Mouse (Mus musculus) forebrain, embryonic 11.5 days (tissue): Measurements from ENCODE around the gene Cdc42bpb. TPM values are rescaled to one million over a fixed set of nuclear protein-coding genes. Genes with fewer than 3 reads are reported as not detected.

ENCODE experiments used
- ATAC-seq: fragments of 200-750 bp; cut with Nextera tagmentation; replicated peaks from 2 replicates; pipeline ENCODE4 v1.8.0; 2017; ENCODE audit warnings: moderate TSS enrichment; ENCODE audit not compliant: low FRiP score
- DNase-seq: peaks from one replicate; pipeline ENCODE4 v3.0.0-alpha.2; 2017; ENCODE audit warnings: low spot score
- H3K27ac ChIP-seq: fragments of 300-500 bp; sonication (generic); 2 replicates; pipeline ENCODE4 v1.5.1; 2014; ENCODE audit warnings: low read depth, low read length
- H3K27me3 ChIP-seq: fragments of 300-500 bp; sonication (generic); 2 replicates; pipeline ENCODE4 v1.6.1; 2014; ENCODE audit warnings: mild to moderate bottlenecking, low read length, mixed read lengths; ENCODE audit not compliant: control insufficient read depth, insufficient read depth
- H3K36me3 ChIP-seq: fragments of 300-500 bp; sonication (generic); 2 replicates; pipeline ENCODE4 v1.6.1; 2014; ENCODE audit warnings: mild to moderate bottlenecking, low read length, moderate library complexity, mixed read lengths; ENCODE audit not compliant: control insufficient read depth, insufficient read depth
- H3K4me1 ChIP-seq: fragments of 300-500 bp; sonication (generic); replicated peaks from 2 replicates; pipeline ENCODE4 v1.6.1; 2014; ENCODE audit warnings: low read length, mixed read lengths; ENCODE audit not compliant: control insufficient read depth, insufficient read depth
- H3K4me2 ChIP-seq: fragments of 300-500 bp; sonication (generic); 2 replicates; pipeline ENCODE4 v1.6.1; 2014; ENCODE audit warnings: low read depth, mild to moderate bottlenecking, low read length, moderate library complexity, mixed read lengths; ENCODE audit not compliant: severe bottlenecking
- H3K4me3 ChIP-seq: fragments of 300-500 bp; sonication (generic); 2 replicates; pipeline ENCODE4 v1.5.1; 2014; ENCODE audit warnings: low read depth, low read length
- H3K9ac ChIP-seq: fragments of 300-500 bp; sonication (generic); 2 replicates; pipeline ENCODE4 v1.6.1; 2014; ENCODE audit warnings: low read length
- H3K9me3 ChIP-seq: fragments of 300-500 bp; sonication (generic); 2 replicates; pipeline ENCODE4 v1.6.1; 2016; ENCODE audit warnings: low read length, mixed read lengths; ENCODE audit not compliant: control insufficient read depth
- WGBS: fragments of 180-500 bp; shearing (Covaris S2); extraction: QIAGEN DNeasy Blood & Tissue Kit; methylation state at CpG from one replicate; pipeline ENCODE4 v1.1.7; 2014; 5-methylcytosine and 5-hydroxymethylcytosine counted together
- polyA plus RNA-seq: library from polyadenylated mRNA; unstranded; fragments of >200 nt; fragmentation: Nextera tagmentation; extraction: Ambion mirVana; gene quantifications from 2 replicates; pipeline ENCODE4 v1.2.1, GENCODE M21; 2014

The Cdc42bpb gene
- polyA plus RNA-seq, 1 experiment from 2014 or later = 44.0 TPM

GRCm38 (mm10) chr12:111343956-111344355 is 33.6 kb downstream of the Cdc42bpb start:
- no peaks in the 10 kb centered on the region for H3K4me1 ChIP-seq
- H3K4me2 ChIP-seq = no peak overlapping the region
- no peaks in the 10 kb centered on the region for H3K27me3 ChIP-seq
- ATAC-seq (no peak), DNase-seq (no peak)
- H3K36me3 ChIP-seq = no peaks in the 10 kb centered on the region; the same call in 1 of the 2 replicates
- no peaks in the 10 kb centered on the region for H3K9me3 ChIP-seq
- no peak overlapping the region for H3K9ac ChIP-seq
- H3K4me3 ChIP-seq = no peak overlapping the region
- no peak overlapping the region for H3K27ac ChIP-seq
- 78% methylated on average over 1 of the region's 1 CpGs for WGBS

GRCm38 (mm10) chr12:111340692-111341091 is 36.8 kb downstream of the Cdc42bpb start:
- H3K9ac ChIP-seq = no peak overlapping the region
- no peaks in the 10 kb centered on the region for H3K9me3 ChIP-seq
- ATAC-seq (no peak), DNase-seq (no peak)
- H3K36me3 ChIP-seq = no peaks in the 10 kb centered on the region; the same call in 1 of the 2 replicates
- 82% methylated on average over 7 of the region's 7 CpGs for WGBS
- no peak overlapping the region for H3K27ac ChIP-seq
- H3K4me3 ChIP-seq = no peak overlapping the region
- H3K27me3 ChIP-seq = no peaks in the 10 kb centered on the region
- no peak overlapping the region for H3K4me2 ChIP-seq
- H3K4me1 ChIP-seq = no peaks in the 10 kb centered on the region

GRCm38 (mm10) chr12:111337864-111338354 is 39.6 kb downstream of the Cdc42bpb start:
- H3K27ac ChIP-seq = no peak overlapping the region
- H3K4me2 ChIP-seq = no peak overlapping the region
- no peaks in the 10 kb centered on the region for H3K9me3 ChIP-seq
- 87% methylated on average over 15 of the region's 15 CpGs for WGBS
- no peak overlapping the region for H3K9ac ChIP-seq
- ATAC-seq (no peak), DNase-seq (no peak)
- no peaks in the 10 kb centered on the region; the same call in 1 of the 2 replicates for H3K36me3 ChIP-seq
- no peak overlapping the region for H3K4me3 ChIP-seq
- H3K27me3 ChIP-seq = no peaks in the 10 kb centered on the region
- H3K4me1 ChIP-seq = no peaks in the 10 kb centered on the region

- no peak overlapping the region for H3K4me3 ChIP-seq
- H3K36me3 ChIP-seq = peaks cover 5% of the 10 kb centered on the region; the same call in 1 of the 2 replicates
- DNase-seq (no peak), ATAC-seq (no peak)
- no peak overlapping the region for H3K9ac ChIP-seq
- no peaks in the 10 kb centered on the region for H3K9me3 ChIP-seq
- no peak overlapping the region for H3K4me2 ChIP-seq
- WGBS = 88% methylated on average over 15 of the region's 15 CpGs
- H3K27ac ChIP-seq = no peak overlapping the region
- no peaks in the 10 kb centered on the region for H3K27me3 ChIP-seq
- no peaks in the 10 kb centered on the region for H3K4me1 ChIP-seq
Measured at GRCm38 (mm10) chr12:111333020-111333605, 44.4 kb downstream of the Cdc42bpb start.

DNA sequence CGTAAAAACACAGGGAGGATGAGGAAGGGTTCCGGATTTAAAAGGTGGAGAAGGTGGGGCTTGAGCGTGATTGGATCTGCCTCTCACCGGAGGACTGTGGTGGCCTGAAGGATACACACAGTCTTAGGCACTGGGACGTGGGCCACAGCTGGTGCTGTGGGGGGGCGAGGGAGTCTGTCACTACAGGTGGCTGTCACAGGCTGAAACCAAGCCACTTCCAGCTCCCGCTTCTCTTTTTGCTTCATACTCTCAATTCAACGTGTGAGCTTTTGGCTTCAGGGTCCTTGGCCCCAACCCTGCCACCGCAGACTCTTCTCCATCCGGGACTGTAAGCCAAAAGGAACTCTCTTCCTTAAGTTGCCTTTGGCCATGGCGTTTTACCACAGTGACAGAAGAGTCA is 45.1 kb downstream of the Cdc42bpb start:
- no peak for DNase-seq
- WGBS = 94% methylated on average over 11 of the region's 11 CpGs
- ATAC-seq = no peak
- Histone ChIP-seq H3K4me2 (no peak overlapping the region), H3K9ac (no peak overlapping the region), H3K27ac (no peak overlapping the region), H3K36me3 (peaks cover 5% of the 10 kb centered on the region; the same call in 1 of the 2 replicates), H3K4me3 (no peak overlapping the region), H3K4me1 (no peaks in the 10 kb centered on the region), H3K27me3 (no peaks in the 10 kb centered on the region), H3K9me3 (no peaks in the 10 kb centered on the region)

GRCm38 (mm10) chr12:111331573-111331972 is 45.9 kb downstream of the Cdc42bpb start:
- H3K9me3 ChIP-seq = no peaks in the 10 kb centered on the region
- H3K4me2 ChIP-seq = no peak overlapping the region
- ATAC-seq (no peak), DNase-seq (no peak)
- no peaks in the 10 kb centered on the region for H3K4me1 ChIP-seq
- 94% methylated on average over 9 of the region's 9 CpGs for WGBS
- no peak overlapping the region for H3K27ac ChIP-seq
- H3K4me3 ChIP-seq = no peak overlapping the region
- H3K9ac ChIP-seq = no peak overlapping the region
- H3K27me3 ChIP-seq = no peaks in the 10 kb centered on the region
- peaks cover 5% of the 10 kb centered on the region; the same call in 1 of the 2 replicates for H3K36me3 ChIP-seq

DNA sequence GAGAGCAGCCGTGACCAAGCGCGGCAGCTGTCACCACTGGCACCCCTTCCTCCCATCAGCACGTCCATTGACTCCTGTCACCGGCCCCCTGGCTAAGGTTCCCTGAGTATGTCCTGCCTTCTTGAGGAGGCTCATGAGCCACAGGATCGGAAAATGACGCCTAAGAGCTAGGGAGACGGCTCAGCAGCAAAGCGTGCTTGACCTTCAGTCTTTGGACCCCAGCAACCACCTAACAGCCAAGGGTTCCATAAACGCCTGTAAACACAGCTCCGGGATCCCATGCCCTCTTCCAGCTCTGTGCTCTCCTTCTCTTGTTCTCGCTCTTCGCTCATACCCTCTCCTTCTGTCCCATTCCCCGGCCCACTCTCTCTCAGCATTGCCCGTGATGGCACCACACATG is 48.2 kb downstream of the Cdc42bpb start:
- WGBS = 93% methylated on average over 15 of the region's 15 CpGs
- no peak overlapping the region for H3K4me3 ChIP-seq
- no peak overlapping the region for H3K9ac ChIP-seq
- ATAC-seq (no peak), DNase-seq (no peak)
- H3K36me3 ChIP-seq = peaks cover 8% of the 10 kb centered on the region; the same call in 1 of the 2 replicates
- no peaks in the 10 kb centered on the region for H3K4me1 ChIP-seq
- H3K27ac ChIP-seq = no peak overlapping the region
- H3K9me3 ChIP-seq = no peaks in the 10 kb centered on the region
- no peaks in the 10 kb centered on the region for H3K27me3 ChIP-seq
- H3K4me2 ChIP-seq = no peak overlapping the region

- Histone ChIP-seq H3K9ac (no peak overlapping the region), H3K4me3 (no peak overlapping the region), H3K4me2 (no peak overlapping the region), H3K36me3 (peaks cover 9% of the 10 kb centered on the region; the same call in 1 of the 2 replicates), H3K27me3 (no peaks in the 10 kb centered on the region), H3K4me1 (no peaks in the 10 kb centered on the region), H3K9me3 (no peaks in the 10 kb centered on the region), H3K27ac (no peak overlapping the region)
- DNase-seq (no peak), ATAC-seq (no peak)
- WGBS = 85% methylated on average over 6 of the region's 6 CpGs
Measured at GRCm38 (mm10) chr12:111328360-111328759, 49.2 kb downstream of the Cdc42bpb start.
